Mouse (Mus musculus): Measurements from ENCODE around the gene Il17re. TPM values are rescaled to one million over a fixed set of nuclear protein-coding genes. Genes with fewer than 3 reads are reported as not detected.

Gene Il17re
- polyA plus RNA-seq, 1 experiment from 2014 or later = 6.5 TPM

- peak overlapping the region; percentile 48 for H3K4me3 ChIP-seq
- no peaks in the 10 kb centered on the region for H3K9me3 ChIP-seq
- peak overlapping the region; percentile 68 for H3K4me2 ChIP-seq (replicated peaks)
- H3K4me1 ChIP-seq = peaks cover 12% of the 10 kb centered on the region
- H3K27me3 ChIP-seq = peaks cover 47% of the 10 kb centered on the region
- peak; percentile 80 for ATAC-seq (ENCODE audit: low FRiP score, low read depth)
- H3K36me3 ChIP-seq = peaks cover 5% of the 10 kb centered on the region; the same call in 1 of the 2 replicates
- H3K9ac ChIP-seq = peak overlapping the region; percentile 62
- 1% methylated on average over 53 of the region's 54 CpGs for WGBS
- no peak overlapping the region for H3K27ac ChIP-seq
Measured at GRCm38 (mm10) chr6:113494258-113494788, 36.0 kb downstream of the Il17re start.

- peak overlapping the region; percentile 62 for H3K9ac ChIP-seq
- 38% methylated on average over 28 of the region's 28 CpGs for WGBS
- no peak for ATAC-seq (ENCODE audit: low FRiP score, low read depth)
- peaks cover 12% of the 10 kb centered on the region for H3K4me1 ChIP-seq
- H3K27ac ChIP-seq = no peak overlapping the region
- peaks cover 55% of the 10 kb centered on the region for H3K27me3 ChIP-seq
- H3K4me3 ChIP-seq = peak overlapping the region; percentile 48
- H3K9me3 ChIP-seq = no peaks in the 10 kb centered on the region
- peak overlapping the region; percentile 68 for H3K4me2 ChIP-seq (replicated peaks)
- H3K36me3 ChIP-seq = no peaks in the 10 kb centered on the region
Measured at GRCm38 (mm10) chr6:113495071-113495675, 36.9 kb downstream of the Il17re start.

GRCm38 (mm10) chr6:113499346-113499745, 41.1 kb downstream of the Il17re start:
- no peak overlapping the region for H3K4me3 ChIP-seq
- no peak for ATAC-seq (ENCODE audit: low FRiP score, low read depth)
- no peak overlapping the region for H3K9ac ChIP-seq
- H3K9me3 ChIP-seq = no peaks in the 10 kb centered on the region
- H3K27ac ChIP-seq = no peak overlapping the region
- H3K4me1 ChIP-seq = peaks cover 17% of the 10 kb centered on the region
- H3K27me3 ChIP-seq = peaks cover 78% of the 10 kb centered on the region
- no peaks in the 10 kb centered on the region for H3K36me3 ChIP-seq
- no peak overlapping the region for H3K4me2 ChIP-seq (replicated peaks)
- WGBS = 67% methylated on average over 6 of the region's 6 CpGs

- Histone ChIP-seq H3K4me2 (replicated peaks) (peak within 1 kb of the TSS; percentile 71), H3K27ac (no peak within 1 kb of the TSS), H3K36me3 (no peaks in the 10 kb centered on the region), H3K27me3 (peaks cover 56% of the 10 kb centered on the region), H3K9ac (peak within 1 kb of the TSS; percentile 67), H3K4me3 (peak within 1 kb of the TSS; percentile 46), H3K9me3 (no peaks in the 10 kb centered on the region), H3K4me1 (peaks cover 7% of the 10 kb centered on the region; the same call in 1 of the 2 replicates)
- WGBS = 3% methylated on average over 32 of the region's 32 CpGs
- ATAC-seq (ENCODE audit: low FRiP score, low read depth) = no peak
Measured at GRCm38 (mm10) chr6:113501388-113502084, 43.3 kb downstream of the Il17re start, which contains the start of gene Prrt3. Gene Prrt3, minus strand, starts transcription at chr6:113501931.

- 82% methylated on average over 2 of the region's 2 CpGs for WGBS
- no peak overlapping the region for H3K4me3 ChIP-seq
- H3K9ac ChIP-seq = no peak overlapping the region
- H3K36me3 ChIP-seq = no peaks in the 10 kb centered on the region
- ATAC-seq (ENCODE audit: low FRiP score, low read depth) = no peak
- peaks cover 7% of the 10 kb centered on the region; the same call in 1 of the 2 replicates for H3K4me1 ChIP-seq
- H3K27me3 ChIP-seq = peaks cover 44% of the 10 kb centered on the region
- H3K9me3 ChIP-seq = no peaks in the 10 kb centered on the region
- H3K27ac ChIP-seq = no peak overlapping the region
- H3K4me2 ChIP-seq (replicated peaks) = no peak overlapping the region
Measured at GRCm38 (mm10) chr6:113502801-113503200, 44.5 kb downstream of the Il17re start.

GRCm38 (mm10) chr6:113505689-113506088, 47.4 kb downstream of the Il17re start:
- Histone ChIP-seq H3K9me3 (no peaks in the 10 kb centered on the region), H3K27me3 (peaks cover 24% of the 10 kb centered on the region), H3K4me2 (replicated peaks) (no peak overlapping the region), H3K36me3 (no peaks in the 10 kb centered on the region), H3K4me1 (peaks cover 7% of the 10 kb centered on the region; the same call in 1 of the 2 replicates), H3K4me3 (no peak overlapping the region), H3K27ac (no peak overlapping the region), H3K9ac (no peak overlapping the region)
- 67% methylated on average over 1 of the region's 1 CpGs for WGBS
- no peak for ATAC-seq (ENCODE audit: low FRiP score, low read depth)

- peaks cover 10% of the 10 kb centered on the region for H3K27me3 ChIP-seq
- H3K9ac ChIP-seq = no peak overlapping the region
- H3K4me2 ChIP-seq (replicated peaks) = no peak overlapping the region
- 0 out of 2 replicates have a peak, but pooled peaks have one; percentile 25 for ATAC-seq (ENCODE audit: low FRiP score, low read depth)
- H3K9me3 ChIP-seq = no peaks in the 10 kb centered on the region
- H3K27ac ChIP-seq = no peak overlapping the region
- H3K4me3 ChIP-seq = no peak overlapping the region
- no peaks in the 10 kb centered on the region for H3K36me3 ChIP-seq
- no peaks in the 10 kb centered on the region for H3K4me1 ChIP-seq
Measured at GRCm38 (mm10) chr6:113507130-113507529, 48.8 kb downstream of the Il17re start.

- peak; percentile 71 for ATAC-seq (ENCODE audit: low FRiP score, low read depth)
- no peak overlapping the region for H3K9ac ChIP-seq
- WGBS = 65% methylated on average over 7 of the region's 7 CpGs
- 0 out of 2 replicates have a peak overlapping the region, but pooled peaks have one; percentile 52 for H3K27ac ChIP-seq
- H3K4me2 ChIP-seq (replicated peaks) = no peak overlapping the region
- no peaks in the 10 kb centered on the region for H3K27me3 ChIP-seq
- H3K4me3 ChIP-seq = no peak overlapping the region
- H3K36me3 ChIP-seq = peaks cover 6% of the 10 kb centered on the region; the same call in 1 of the 2 replicates
- H3K9me3 ChIP-seq = no peaks in the 10 kb centered on the region
- no peaks in the 10 kb centered on the region for H3K4me1 ChIP-seq
Measured at GRCm38 (mm10) chr6:113508272-113508946, 50.1 kb downstream of the Il17re start.

GRCm38 (mm10) chr6:113508947-113509280, 50.6 kb downstream of the Il17re start:
- Histone ChIP-seq H3K4me1 (no peaks in the 10 kb centered on the region), H3K9me3 (no peaks in the 10 kb centered on the region), H3K4me3 (no peak overlapping the region), H3K27ac (0 out of 2 replicates have a peak overlapping the region, but pooled peaks have one; percentile 52), H3K4me2 (replicated peaks) (no peak overlapping the region), H3K27me3 (no peaks in the 10 kb centered on the region), H3K36me3 (peaks cover 11% of the 10 kb centered on the region), H3K9ac (no peak overlapping the region)
- ATAC-seq (ENCODE audit: low FRiP score, low read depth) = peak; percentile 55; the same call in 1 of the 2 replicates
- 36% methylated on average over 5 of the region's 5 CpGs for WGBS

- no peaks in the 10 kb centered on the region for H3K4me1 ChIP-seq
- H3K4me3 ChIP-seq = no peak overlapping the region
- ATAC-seq (ENCODE audit: low FRiP score, low read depth) = no peak
- no peak overlapping the region for H3K27ac ChIP-seq
- H3K36me3 ChIP-seq = peaks cover 61% of the 10 kb centered on the region
- H3K9ac ChIP-seq = no peak overlapping the region
- 89% methylated on average over 6 of the region's 6 CpGs for WGBS
- H3K4me2 ChIP-seq (replicated peaks) = no peak overlapping the region
- no peaks in the 10 kb centered on the region for H3K27me3 ChIP-seq
- H3K9me3 ChIP-seq = no peaks in the 10 kb centered on the region; the same call in 1 of the 2 replicates
Measured at GRCm38 (mm10) chr6:113513944-113514343, 55.7 kb downstream of the Il17re start.

GRCm38 (mm10) chr6:113514600-113514999, 56.3 kb downstream of the Il17re start:
- H3K27me3 ChIP-seq = no peaks in the 10 kb centered on the region
- 93% methylated on average over 3 of the region's 3 CpGs for WGBS
- no peak overlapping the region for H3K27ac ChIP-seq
- H3K36me3 ChIP-seq = peaks cover 68% of the 10 kb centered on the region
- H3K4me3 ChIP-seq = no peak overlapping the region
- no peaks in the 10 kb centered on the region; the same call in 1 of the 2 replicates for H3K9me3 ChIP-seq
- H3K4me2 ChIP-seq (replicated peaks) = no peak overlapping the region
- H3K9ac ChIP-seq = no peak overlapping the region
- no peaks in the 10 kb centered on the region for H3K4me1 ChIP-seq
- no peak for ATAC-seq (ENCODE audit: low FRiP score, low read depth)
